Mouse (Mus musculus): ENCODE measurements around the gene Commd9.

GRCm38 (mm10) chr2:101854792-101855191, 31.3 kb upstream of the Commd9 start:
- TF ChIP-seq CTCF (IDR thresholded peaks at IDR 0.05; ENCODE audit: low read depth, low read length) (no peak), POLR2A (IDR thresholded peaks at IDR 0.05; ENCODE audit: borderline replicate concordance, low read depth, low read length) (no peak)

Measured in bone marrow macrophage, adult 2 months (primary cell).